Mouse (Mus musculus) myocyte (in vitro differentiated cells): ENCODE data around the gene Lrsam1.

Source experiments
- E2F4 ChIP-seq: IDR thresholded peaks from one replicate; pipeline ENCODE4 v1.6.1; 2011; ENCODE audit warnings: mild to moderate bottlenecking, control low read depth, moderate library complexity; ENCODE audit not compliant: insufficient read depth
- MAX ChIP-seq: IDR thresholded peaks from one replicate; pipeline ENCODE4 v1.6.1; 2011; ENCODE audit warnings: low read depth, mild to moderate bottlenecking, control low read depth
- MYOG ChIP-seq, 3 experiments: IDR thresholded peaks; one replicate each; pipeline ENCODE4 v1.6.1; 2011; ENCODE audit warnings: control low read depth in 2 of 3, low read depth in 2 of 3, mild to moderate bottlenecking in 2 of 3; ENCODE audit not compliant: insufficient read length in 2 of 3, control insufficient read depth in 1 of 3, insufficient read depth in 1 of 3
- POLR2A ChIP-seq: IDR thresholded peaks from one replicate; pipeline ENCODE4 v1.6.1; 2011; ENCODE audit warnings: low read depth, mild to moderate bottlenecking, control low read depth, moderate library complexity; ENCODE audit not compliant: insufficient read length
- POLR2AphosphoS2 ChIP-seq: IDR thresholded peaks from one replicate; pipeline ENCODE4 v1.6.1; 2011; ENCODE audit warnings: low read depth, control low read depth; ENCODE audit not compliant: insufficient read length
- TCF3 ChIP-seq: IDR thresholded peaks from one replicate; pipeline ENCODE4 v1.6.1; 2011; ENCODE audit warnings: low read depth, control low read depth; ENCODE audit not compliant: insufficient read length
- USF1 ChIP-seq: IDR thresholded peaks from one replicate; pipeline ENCODE4 v1.6.1; 2011; ENCODE audit warnings: low read depth, mild to moderate bottlenecking, control low read depth, moderate library complexity

- TF ChIP-seq MYOG (IDR thresholded peaks at IDR 0.05; ENCODE audit: control insufficient read depth in 1 of 3, insufficient read depth in 1 of 3, insufficient read length in 2 of 3, low read depth in 2 of 3) (no peak), MAX (no peak), POLR2A (no peak), E2F4 (no peak), POLR2AphosphoS2 (no peak), USF1 (no peak), TCF3 (no peak)
These were observed 38.3 kb upstream of the Lrsam1 start for GRCm38 (mm10) chr2:32999752-33000151.
